Mouse (Mus musculus) liver, embryonic 16.5 days (tissue): ENCODE results near the gene Fnd3c2. TPM values are rescaled to one million over a fixed set of nuclear protein-coding genes. Genes with fewer than 3 reads are reported as not detected.

Experiments
- ATAC-seq: fragments of 200-750 bp; cut with Nextera tagmentation; 2 replicates; pipeline ENCODE4 v1.8.0; 2017; ENCODE audit warnings: low read depth, mild to moderate bottlenecking, moderate number of reproducible peaks, moderate library complexity
- H3K27ac ChIP-seq: fragments of 300-500 bp; sonication (generic); 2 replicates; pipeline ENCODE4 v1.5.1; 2014; ENCODE audit warnings: mild to moderate bottlenecking, low read length
- H3K27me3 ChIP-seq: fragments of 300-500 bp; sonication (generic); 2 replicates; pipeline ENCODE4 v1.6.1; 2014; ENCODE audit warnings: low read depth, low read length, mixed read lengths; ENCODE audit not compliant: control insufficient read depth, insufficient read depth
- H3K36me3 ChIP-seq: fragments of 300-500 bp; sonication (generic); 2 replicates; pipeline ENCODE4 v1.6.1; 2014; ENCODE audit warnings: mild to moderate bottlenecking; ENCODE audit not compliant: control insufficient read depth, insufficient read depth
- H3K4me1 ChIP-seq: fragments of 300-500 bp; sonication (generic); 2 replicates; pipeline ENCODE4 v1.6.1; 2014; ENCODE audit warnings: low read depth, low read length, mixed read lengths; ENCODE audit not compliant: control insufficient read depth
- H3K4me2 ChIP-seq: fragments of 300-500 bp; sonication (generic); 2 replicates; pipeline ENCODE4 v1.6.1; 2014; ENCODE audit warnings: low read depth, low read length, mixed read lengths
- H3K4me3 ChIP-seq: fragments of 300-500 bp; sonication (generic); 2 replicates; pipeline ENCODE4 v1.5.1; 2014; ENCODE audit warnings: low read depth, mild to moderate bottlenecking, low read length
- H3K9ac ChIP-seq: fragments of 300-500 bp; sonication (generic); 2 replicates; pipeline ENCODE4 v1.6.1; 2014; ENCODE audit warnings: low read depth, low read length
- H3K9me3 ChIP-seq: fragments of 300-500 bp; sonication (generic); replicated peaks from 2 replicates; pipeline ENCODE4 v1.6.1; 2016; ENCODE audit warnings: low read length; ENCODE audit not compliant: control insufficient read depth
- WGBS: fragments of 180-500 bp; shearing (Covaris S2); extraction: QIAGEN DNeasy Blood & Tissue Kit; methylation state at CpG from one replicate; pipeline ENCODE4 v1.1.7; 2014; ENCODE audit not compliant: insufficient replicate concordance; 5-methylcytosine and 5-hydroxymethylcytosine counted together
- polyA plus RNA-seq: library from polyadenylated mRNA; unstranded; fragments of >200 nt; fragmentation: Nextera tagmentation; extraction: Ambion mirVana; gene quantifications from 2 replicates; pipeline ENCODE4 v1.2.1, GENCODE M21; 2015

Fnd3c2 gene
- polyA plus RNA-seq, 1 experiment from 2014 or later: not detected

GRCm38 (mm10) chrX:106189356-106189755, 65.8 kb downstream of the Fnd3c2 start:
- H3K9me3 ChIP-seq: no peaks in the 10 kb centered on the region
- H3K27me3 ChIP-seq: no peaks in the 10 kb centered on the region
- H3K4me3 ChIP-seq: peak overlapping the region; percentile 58
- no peak overlapping the region for H3K27ac ChIP-seq
- peak overlapping the region; percentile 63 for H3K4me2 ChIP-seq
- no peak overlapping the region for H3K9ac ChIP-seq
- ATAC-seq: no peak
- H3K36me3 ChIP-seq: no peaks in the 10 kb centered on the region
- H3K4me1 ChIP-seq: peaks cover 6% of the 10 kb centered on the region
- WGBS: 35% methylated on average over 5 of the region's 5 CpGs

GRCm38 (mm10) chrX:106187737-106188136, 67.4 kb downstream of the Fnd3c2 start:
- no peaks in the 10 kb centered on the region for H3K9me3 ChIP-seq
- H3K9ac ChIP-seq: peak overlapping the region; percentile 37
- no peaks in the 10 kb centered on the region for H3K27me3 ChIP-seq
- H3K4me2 ChIP-seq: peak overlapping the region; percentile 63
- peak overlapping the region; percentile 58 for H3K4me3 ChIP-seq
- H3K4me1 ChIP-seq: peaks cover 6% of the 10 kb centered on the region
- no peaks in the 10 kb centered on the region for H3K36me3 ChIP-seq
- H3K27ac ChIP-seq: no peak overlapping the region; the same call in 1 of the 2 replicates
- ATAC-seq: no peak
- WGBS: 22% methylated on average over 12 of the region's 12 CpGs

- Histone ChIP-seq H3K27me3 (no peaks in the 10 kb centered on the region), H3K4me2 (peak within 1 kb of the TSS; percentile 73), H3K27ac (peak within 1 kb of the TSS; percentile 74), H3K4me1 (peaks cover 6% of the 10 kb centered on the region), H3K9me3 (no peaks in the 10 kb centered on the region), H3K4me3 (peak within 1 kb of the TSS; percentile 62), H3K36me3 (no peaks in the 10 kb centered on the region), H3K9ac (peak within 1 kb of the TSS; percentile 55)
- 16% methylated on average over 53 of the region's 55 CpGs for WGBS
- ATAC-seq: peak; percentile 96
Observed at GRCm38 (mm10) chrX:106186713-106187649, 68.2 kb downstream of the Fnd3c2 start, which contains the start of gene Pgk1. Gene Pgk1 (plus strand): TSS chrX:106187100.

GRCm38 (mm10) chrX:106185706-106186105, 69.5 kb downstream of the Fnd3c2 start:
- H3K9me3 ChIP-seq: no peaks in the 10 kb centered on the region
- ATAC-seq: no peak
- 58% methylated on average over 5 of the region's 5 CpGs for WGBS
- no peak overlapping the region for H3K27ac ChIP-seq
- no peaks in the 10 kb centered on the region for H3K36me3 ChIP-seq
- peaks cover 6% of the 10 kb centered on the region for H3K4me1 ChIP-seq
- no peak overlapping the region for H3K9ac ChIP-seq
- H3K27me3 ChIP-seq: no peaks in the 10 kb centered on the region
- no peak overlapping the region for H3K4me2 ChIP-seq
- no peak overlapping the region for H3K4me3 ChIP-seq

Other genes starting within 250 kb of the Fnd3c2 start
- gene Magt1, start 243.5 kb downstream of the Fnd3c2 start, polyA plus RNA-seq: 35.1 and 35.4 TPM in 2 replicates
- gene Cox7b, start 239.7 kb downstream of the Fnd3c2 start, polyA plus RNA-seq: 238 and 263 TPM in 2 replicates
- gene Atp7a, start 228.1 kb downstream of the Fnd3c2 start, polyA plus RNA-seq: 13.8 and 14.7 TPM in 2 replicates
- gene Tlr13, start 112.2 kb downstream of the Fnd3c2 start, polyA plus RNA-seq: 1.0 and 1.3 TPM in 2 replicates
- gene Pgk1, start 68.3 kb downstream of the Fnd3c2 start, polyA plus RNA-seq: 189 and 191 TPM in 2 replicates
- 4.0 and 4.3 TPM in 2 replicates for gene Taf9b, start 34.2 kb downstream of the Fnd3c2 start, polyA plus RNA-seq
- 0.22 and 0.34 TPM in 2 replicates for gene Fndc3c1, start 230.0 kb upstream of the Fnd3c2 start, polyA plus RNA-seq